Mouse (Mus musculus) erythroblast, adult 5-6 weeks (primary cell): Measurements from ENCODE around the gene P3h3. TPM values are rescaled to one million over a fixed set of nuclear protein-coding genes. Genes with fewer than 3 reads are reported as not detected.
"Not testable (repeated sequence)": the region's sequence is repeated elsewhere in the genome, so short reads cannot be mapped to it uniquely, and the experiment has no call there.

ENCODE experiments used
- ATAC-seq: replicated peaks from 2 replicates; pipeline ENCODE4 v1.8.0; 2016; ENCODE audit warnings: moderate number of reproducible peaks, mild to moderate bottlenecking, moderate TSS enrichment, inconsistent platforms; ENCODE audit not compliant: poor library complexity, low FRiP score, severe bottlenecking
- total RNA-seq, 2 experiments: library from RNA; stranded (forward) in 1 of 2; stranded (reverse) in 1 of 2; fragments of 150-400 nt in 1 of 2; fragments of 200-764, 138-1000 nt in 1 of 2; gene quantifications; 2 replicates each; pipeline versions ENCODE4 v1.2.3 to v1.2.4; 2015 to 2017; ENCODE audit warnings: low replicate concordance in 2 of 2

Gene P3h3
- not detected in 2 replicates for total RNA-seq (2015; ENCODE audit: low replicate concordance)
- 1.1 and 1.2 TPM in 2 replicates for total RNA-seq (2017; ENCODE audit: low replicate concordance)

DNA sequence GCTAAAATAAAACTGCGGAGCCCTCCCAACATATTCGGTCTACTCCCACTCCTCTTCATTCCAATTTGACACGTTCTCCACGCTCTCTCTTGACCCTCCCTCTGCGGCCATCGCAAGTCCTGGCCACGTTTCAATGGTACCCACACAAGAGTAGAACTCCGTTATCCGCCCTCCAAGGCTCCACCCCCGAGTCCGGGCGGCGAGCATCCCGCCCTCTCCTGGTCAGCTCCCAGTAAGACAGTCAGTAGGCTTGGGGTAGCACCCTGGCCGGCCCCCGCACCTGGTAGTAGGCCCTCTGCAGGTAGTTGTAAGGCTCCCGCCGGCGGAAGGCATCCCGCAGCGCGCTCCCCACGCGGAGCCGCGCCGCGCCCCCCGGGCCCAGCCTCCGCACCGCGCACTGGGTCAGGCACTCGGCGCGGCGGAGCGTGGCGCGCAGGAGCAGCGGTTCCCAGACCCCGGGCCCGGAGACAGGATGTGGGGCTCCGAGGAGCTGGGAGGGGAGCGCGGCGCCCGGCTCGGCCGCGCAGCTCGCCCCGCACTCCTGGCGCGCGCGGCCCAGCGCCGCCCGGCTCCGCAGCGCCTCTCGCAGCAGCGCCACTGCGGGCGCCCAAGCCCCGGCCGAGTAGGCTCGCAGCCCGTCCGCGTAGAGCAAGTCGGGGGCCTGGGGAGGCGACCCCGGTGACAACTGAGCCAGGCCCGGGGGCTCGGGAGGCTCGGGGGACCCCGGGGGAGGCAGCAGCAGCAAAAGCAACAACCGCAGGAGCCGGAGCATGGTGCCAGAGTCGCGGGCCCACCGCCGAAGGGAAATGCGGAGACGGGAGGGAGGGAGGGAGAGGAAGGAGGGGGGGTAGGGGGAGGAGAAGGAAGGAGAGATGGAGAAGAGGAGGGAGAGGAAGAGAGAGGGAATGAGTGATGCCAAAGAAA is at the start of gene P3h3:
Gene P3h3 (minus strand): TSS at position 837 of the 924 bp plus-strand sequence.
- no peak for ATAC-seq

- no peak for ATAC-seq
Measured at GRCm38 (mm10) chr6:124904991-124905860, 47.7 kb upstream of the P3h3 start.

DNA sequence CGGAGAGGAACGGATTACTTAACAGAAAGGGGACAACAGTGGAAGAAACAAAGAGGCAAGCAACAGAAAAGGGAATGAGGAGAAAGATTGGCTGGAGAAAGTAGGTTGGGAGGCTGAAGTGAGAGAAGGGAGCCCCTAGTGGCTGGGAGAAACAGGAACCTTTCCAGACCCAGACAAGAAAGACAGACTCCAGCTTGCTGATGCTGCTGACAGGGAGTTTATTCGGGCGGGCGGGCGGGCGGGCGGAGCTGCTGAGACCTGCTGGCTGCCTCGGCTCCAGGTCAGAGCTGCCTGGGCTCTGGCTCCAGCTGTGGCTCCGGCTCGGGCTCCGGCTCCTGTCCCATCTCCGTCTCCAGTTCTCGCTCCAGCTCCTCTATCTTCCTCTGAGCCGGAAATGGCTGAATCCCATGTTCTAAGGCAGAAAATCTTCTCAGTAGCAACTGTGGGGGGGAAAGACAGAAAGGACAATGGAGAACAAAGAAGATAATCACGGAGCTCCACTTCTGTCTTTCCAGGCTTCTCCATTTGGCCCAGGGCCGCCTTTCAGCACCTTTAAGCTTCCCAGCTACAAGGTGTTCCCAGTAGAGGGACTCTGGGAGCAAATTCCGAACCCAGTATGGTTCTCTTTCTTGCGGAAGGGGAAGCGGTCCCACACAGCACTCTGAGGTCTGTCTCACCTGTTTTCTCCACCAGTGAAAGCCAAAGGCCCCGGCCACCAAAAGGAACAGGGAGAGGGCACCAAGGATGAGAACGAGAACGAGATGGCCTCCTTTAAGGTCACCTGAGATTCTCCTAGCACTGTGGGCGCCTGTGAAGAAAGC is 46.8 kb upstream of the P3h3 start:
- ATAC-seq, result peak; percentile 60

- peak; percentile 97 for ATAC-seq
Measured at GRCm38 (mm10) chr6:124903580-124904151, 46.1 kb upstream of the P3h3 start.

DNA sequence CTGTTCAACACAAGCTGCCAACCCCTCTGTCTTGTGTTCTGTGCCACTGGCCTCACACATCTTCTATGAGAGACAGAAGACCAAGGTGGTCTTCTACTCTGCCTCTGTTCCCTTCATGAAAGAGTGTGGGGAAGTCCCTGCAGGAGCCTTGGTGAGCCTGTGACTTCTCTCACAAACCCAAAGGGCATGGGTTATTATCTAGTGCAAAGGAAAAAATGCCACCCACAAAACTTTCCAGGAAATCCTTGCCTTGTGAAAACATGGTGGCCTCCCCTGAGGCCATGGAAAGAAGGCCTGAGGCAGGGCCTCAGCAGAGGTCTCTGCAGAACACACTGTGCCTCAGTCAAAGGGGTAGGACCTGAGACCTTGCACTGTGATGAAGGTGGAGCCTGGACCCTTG is 44.3 kb upstream of the P3h3 start:
- no peak for ATAC-seq

DNA sequence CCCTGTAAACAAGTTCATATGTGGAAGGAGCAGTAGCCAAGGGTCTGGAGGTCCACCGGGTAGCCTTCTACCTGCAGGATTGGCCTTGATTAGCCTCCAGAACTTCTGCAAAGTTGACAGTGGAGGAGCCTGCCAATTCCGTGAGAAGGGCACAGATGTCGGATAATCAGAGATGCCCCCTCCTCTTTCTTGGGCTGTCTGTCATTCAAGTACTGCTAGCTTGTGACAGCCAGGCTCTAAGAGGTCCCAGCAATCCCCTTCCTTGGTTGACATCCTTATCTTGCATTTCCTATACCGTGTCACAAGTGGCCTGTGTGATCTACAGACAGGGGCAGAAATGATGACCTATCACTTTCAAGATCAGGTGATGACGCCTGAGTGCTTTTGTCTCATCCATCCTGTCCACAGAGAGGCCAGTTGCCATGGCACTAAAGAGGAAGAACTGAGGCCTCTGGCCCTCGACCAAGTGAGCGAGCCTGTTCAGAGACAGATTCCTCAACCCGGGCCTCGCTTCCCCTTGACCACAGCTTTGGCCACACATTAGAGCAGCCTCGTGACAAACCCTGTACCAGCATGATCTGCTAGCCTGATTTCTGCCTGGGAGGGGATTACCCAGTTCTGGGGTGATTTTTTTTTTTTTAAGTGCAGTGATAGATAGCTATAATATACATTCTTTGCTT is 43.4 kb upstream of the P3h3 start:
- ATAC-seq, result no peak

DNA sequence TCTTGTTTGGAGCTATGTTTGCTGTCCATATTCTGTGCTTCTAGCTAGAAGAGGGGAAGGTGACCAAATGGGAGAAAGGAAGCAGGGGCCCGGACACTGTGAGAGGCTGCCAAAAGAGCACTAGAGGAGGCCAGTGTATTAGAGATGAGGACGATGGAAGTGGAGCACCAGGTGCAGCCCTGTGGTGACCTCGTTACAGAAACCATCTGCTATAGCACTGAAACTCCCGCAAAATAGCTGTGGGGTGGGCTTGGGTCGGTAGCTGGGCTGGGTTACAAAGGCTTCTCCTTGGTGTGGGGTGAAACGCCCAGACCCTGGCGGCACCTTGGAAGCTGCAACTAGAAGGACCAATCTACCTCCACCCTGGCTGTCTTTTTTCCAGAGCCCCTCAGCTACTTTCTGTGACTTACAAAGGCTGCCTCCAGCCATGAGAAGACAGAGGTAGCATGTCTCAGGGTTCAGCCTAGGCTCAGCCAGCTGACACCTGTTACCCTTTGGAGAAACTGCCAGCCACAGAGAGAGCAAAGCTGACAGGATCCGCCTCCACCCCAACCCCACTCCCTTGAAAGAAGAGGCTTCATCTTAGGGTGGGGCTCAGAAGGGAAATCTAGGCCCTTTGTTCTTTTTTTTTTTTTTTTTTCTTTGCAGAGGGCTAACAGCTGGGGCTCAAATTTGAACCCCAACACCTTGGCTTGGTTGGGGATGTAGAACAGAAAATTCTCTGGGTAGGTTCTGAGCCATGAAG is 42.7 kb upstream of the P3h3 start:
- no peak for ATAC-seq

GRCm38 (mm10) chr6:124898359-124898758 is 40.8 kb upstream of the P3h3 start:
- no peak for ATAC-seq

DNA sequence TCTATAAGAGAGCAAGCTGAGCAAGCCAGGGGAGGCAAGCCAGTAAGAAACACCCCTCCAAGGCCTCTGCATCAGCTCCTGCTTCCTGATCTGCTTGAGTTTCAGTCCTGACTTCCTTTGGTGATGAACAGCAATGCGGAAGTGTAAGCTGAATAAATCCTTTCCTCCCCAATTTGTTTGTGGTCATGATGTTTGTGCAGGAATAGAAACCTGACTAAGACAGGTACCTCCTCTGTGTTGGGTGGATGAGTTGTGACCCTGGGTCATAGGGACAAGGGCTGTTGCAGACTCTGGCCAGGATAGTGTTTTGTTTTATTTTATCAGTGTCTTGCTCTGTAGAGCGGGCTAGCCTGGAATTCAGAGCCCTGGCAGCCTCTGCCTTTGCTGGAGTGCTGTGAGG is 36.6 kb upstream of the P3h3 start:
- ATAC-seq, result not testable (repeated sequence)

- no peak for ATAC-seq
Measured at GRCm38 (mm10) chr6:124890997-124891396, 33.4 kb upstream of the P3h3 start.

- ATAC-seq, result no peak
Measured at GRCm38 (mm10) chr6:124888555-124889125, 31.1 kb upstream of the P3h3 start.

DNA sequence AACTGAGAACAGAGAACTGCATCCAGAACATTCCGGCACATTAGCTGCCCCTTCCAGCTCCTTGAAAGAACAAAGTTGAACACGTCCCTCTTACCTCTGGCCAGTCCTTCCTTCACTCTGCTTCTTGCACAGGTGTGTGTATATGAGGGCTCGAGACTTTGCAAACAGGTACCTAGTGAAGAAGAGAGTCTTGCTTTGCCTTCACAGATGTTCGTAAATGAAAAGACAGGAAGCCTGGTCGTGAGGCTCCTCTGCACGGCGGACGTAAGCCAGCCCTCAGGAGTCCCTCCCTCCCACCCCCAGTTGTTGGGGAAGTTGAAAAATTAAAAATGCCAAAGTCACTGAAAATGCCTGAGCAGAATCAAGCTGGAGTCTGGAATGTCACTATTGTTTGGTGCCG is 30.4 kb upstream of the P3h3 start, which contains the start of gene Cd4:
Gene Cd4 (minus strand): TSS at position 236 of the 400 bp plus-strand sequence.
- ATAC-seq, result no peak

DNA sequence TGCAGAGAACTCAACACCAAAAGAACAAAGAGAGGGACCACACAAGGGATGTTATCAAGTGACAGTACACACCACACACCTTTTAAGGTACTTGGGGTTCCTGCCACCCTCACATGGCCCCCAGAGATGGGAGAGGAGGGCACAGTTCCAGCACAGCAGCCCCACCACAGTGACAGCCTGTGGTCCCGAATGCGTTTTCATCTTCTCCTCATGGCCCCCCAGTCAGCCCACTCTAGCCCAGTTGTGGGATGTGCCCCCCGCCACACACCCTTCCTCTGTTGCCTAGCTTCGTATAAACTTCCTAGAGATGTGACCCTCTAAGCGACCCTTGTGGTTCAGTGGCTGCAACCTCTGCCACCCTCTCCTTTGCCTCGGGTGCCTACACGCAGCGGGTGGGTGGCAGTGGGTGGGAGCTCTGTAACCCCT is 28.4 kb upstream of the P3h3 start:
- ATAC-seq, result no peak

DNA sequence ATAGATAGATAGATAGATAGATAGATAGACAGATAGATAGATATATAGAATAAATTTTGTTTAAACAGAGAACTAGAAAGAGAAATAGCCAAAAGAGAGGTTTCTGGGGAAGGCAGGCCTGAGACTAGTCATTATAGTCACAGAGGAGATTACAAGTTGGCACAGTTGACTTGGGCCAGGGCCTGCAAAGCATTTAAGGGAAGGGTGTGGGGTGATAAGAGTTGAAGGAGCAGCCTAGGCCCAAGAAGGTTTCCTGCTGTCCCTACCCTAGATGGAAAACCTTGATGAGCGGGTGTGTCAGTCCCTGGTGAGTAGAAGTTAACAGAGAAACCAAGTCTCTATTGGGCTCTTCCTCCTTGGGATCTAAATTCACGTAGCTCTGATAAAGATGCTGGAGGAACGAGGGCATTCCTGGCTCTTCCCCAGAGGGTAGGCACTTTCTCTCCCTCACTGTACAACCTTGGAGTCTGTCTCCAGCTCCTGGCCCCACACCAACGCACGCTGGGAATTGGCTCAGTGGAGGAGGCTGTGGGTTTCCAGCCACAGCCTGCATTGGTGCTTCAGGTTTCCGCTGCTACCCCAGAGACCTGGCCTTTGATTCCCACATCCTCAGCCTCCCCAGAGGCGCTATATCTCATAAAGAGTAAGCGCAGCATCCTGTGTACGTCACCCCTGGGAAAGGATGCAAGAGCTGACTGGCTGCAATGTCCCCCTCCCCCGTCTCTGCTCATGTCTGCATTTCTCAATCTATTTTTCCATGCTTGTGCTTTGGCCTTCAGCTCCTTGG is 27.4 kb upstream of the P3h3 start:
- no peak for ATAC-seq

- ATAC-seq, result no peak
Measured at GRCm38 (mm10) chr6:124883351-124883750, 25.8 kb upstream of the P3h3 start.

- ATAC-seq, result no peak
Measured at GRCm38 (mm10) chr6:124881821-124882220, 24.3 kb upstream of the P3h3 start.

DNA sequence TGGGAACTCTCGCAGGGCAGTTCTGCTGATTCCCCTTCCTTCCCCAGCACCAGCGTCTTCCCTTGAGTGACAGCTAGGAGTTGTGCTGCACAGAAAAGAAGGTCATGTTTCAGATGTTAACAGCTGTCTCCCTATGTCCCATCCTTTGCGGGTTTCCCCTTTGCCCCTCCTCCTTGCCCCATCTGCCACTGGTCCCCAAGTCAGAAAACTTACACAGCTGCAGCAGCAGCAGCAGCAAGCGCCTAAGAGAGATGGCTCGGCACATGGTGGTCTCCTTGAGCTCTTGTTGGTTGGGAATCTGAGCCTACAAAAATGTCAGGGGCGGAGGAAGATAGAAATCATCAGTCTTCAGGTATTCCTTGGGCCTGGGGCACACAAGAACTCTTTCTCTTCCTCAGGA is 21.8 kb upstream of the P3h3 start:
- ATAC-seq, result no peak
